Mouse (Mus musculus) ES-E14 (cell line): ENCODE measurements around the gene Lamc2. TPM values are rescaled to one million over a fixed set of nuclear protein-coding genes. Genes with fewer than 3 reads are reported as not detected.
"Not testable (repeated sequence)": the region's sequence is repeated elsewhere in the genome, so short reads cannot be mapped to it uniquely, and the experiment has no call there.

Experiments
- DNase-seq: peaks from one replicate; pipeline ENCODE4 v3.0.0-alpha.2; 2013; ENCODE audit warnings: low read depth, low spot score
- H3K27ac ChIP-seq: 2 replicates; pipeline ENCODE4 v1.5.1; 2012; ENCODE audit warnings: low read depth, mild to moderate bottlenecking, low read length, moderate library complexity, mixed read lengths; ENCODE audit not compliant: poor library complexity, insufficient read depth, severe bottlenecking
- H3K36me3 ChIP-seq: 2 replicates; pipeline ENCODE4 v1.6.1; 2012; ENCODE audit warnings: mild to moderate bottlenecking, low read length, moderate library complexity, mixed read lengths; ENCODE audit not compliant: control insufficient read depth, poor library complexity, insufficient read depth, severe bottlenecking
- H3K4me1 ChIP-seq, 2 experiments: fragments of 150-350 bp in 1 of 2; sonication (generic) in 1 of 2; 2 replicates each; pipeline ENCODE4 v1.6.1; 2012; ENCODE audit warnings: low read length in 2 of 2, mild to moderate bottlenecking in 1 of 2, mixed read lengths in 1 of 2; ENCODE audit not compliant: control insufficient read depth in 2 of 2, insufficient read depth in 2 of 2, poor library complexity in 1 of 2
- H3K4me3 ChIP-seq, 2 experiments: fragments of 150-350 bp in 1 of 2; sonication (generic) in 1 of 2; 2 replicates each; pipeline ENCODE4 v1.5.1; 2012; ENCODE audit warnings: low read length in 2 of 2, low read depth in 1 of 2, mild to moderate bottlenecking in 1 of 2, mixed read lengths in 1 of 2; ENCODE audit not compliant: insufficient read depth in 1 of 2, poor library complexity in 1 of 2, severe bottlenecking in 1 of 2
- H3K9ac ChIP-seq: 2 replicates; pipeline ENCODE4 v1.6.1; 2012; ENCODE audit warnings: low read depth, mild to moderate bottlenecking, low read length, mixed read lengths; ENCODE audit not compliant: poor library complexity, insufficient read depth, severe bottlenecking
- H3K9me3 ChIP-seq: fragments of 150-350 bp; sonication (generic); 2 replicates; pipeline ENCODE4 v1.6.1; 2012; ENCODE audit warnings: low read depth, mild to moderate bottlenecking, low read length; ENCODE audit not compliant: control insufficient read depth, insufficient read depth
- CHD2 ChIP-seq: IDR thresholded peaks from 2 replicates; pipeline ENCODE4 v1.6.1; 2014; ENCODE audit warnings: mild to moderate bottlenecking, low read depth, low read length, inconsistent platforms
- HCFC1 ChIP-seq: IDR thresholded peaks from 2 replicates; pipeline ENCODE4 v1.6.1; 2012; ENCODE audit warnings: low read length, inconsistent platforms, borderline replicate concordance; ENCODE audit not compliant: insufficient read depth
- MAFK ChIP-seq: IDR thresholded peaks from 2 replicates; pipeline ENCODE4 v1.6.1; 2014; ENCODE audit warnings: mild to moderate bottlenecking, low read depth, low read length, inconsistent platforms; ENCODE audit not compliant: insufficient read depth
- ZC3H11A ChIP-seq: IDR thresholded peaks from 2 replicates; pipeline ENCODE4 v1.6.1; 2012; ENCODE audit warnings: low read depth, mild to moderate bottlenecking, inconsistent platforms, low read length, borderline replicate concordance
- ZNF384 ChIP-seq: IDR thresholded peaks from 2 replicates; pipeline ENCODE4 v1.6.1; 2012; ENCODE audit warnings: low read depth, low read length, inconsistent platforms
- in situ Hi-C, 2 experiments: fragments of 600-800 bp; cut with MboI; formaldehyde crosslinking; loops; one replicate each; pipeline ENCODE4 v1.15.1; 2025; ENCODE audit warnings: low sequenced_read_pairs in 2 of 2, inconsistent platforms in 1 of 2; ENCODE audit not compliant: unreplicated experiment in 2 of 2
- total RNA-seq: library from RNA; depleted of rRNA; stranded (reverse); fragments of 300-350 nt; gene quantifications from 2 replicates; pipeline ENCODE4 v1.2.3, GENCODE M21; 2012

Lamc2 gene
- total RNA-seq, 1 experiment: 24.3 TPM

- Histone ChIP-seq H3K4me1 (peaks cover 6 to 17% of the 10 kb centered on the region in 2 experiments; a peak in 3 of 4 replicates), H3K36me3 (no peaks in the 10 kb centered on the region), H3K9me3 (no peaks in the 10 kb centered on the region), H3K9ac (no peak overlapping the region), H3K4me3 (no peak overlapping the region), H3K27ac (peak overlapping the region; percentile 8; the same call in 1 of the 2 replicates)
- in situ Hi-C loops: loop anchor here (25.0 kb wide), 1 partner anchor 297 kb away; no protein-coding TSS in a partner anchor
- no peak for DNase-seq
- TF ChIP-seq HCFC1 (no peak), ZC3H11A (no peak), ZNF384 (no peak), MAFK (no peak), CHD2 (no peak)
These were observed 102.1 kb downstream of the Lamc2 start for GRCm38 (mm10) chr1:153084191-153084590.

- not testable (repeated sequence) for H3K27ac ChIP-seq, DNase-seq, H3K9me3 ChIP-seq, H3K36me3 ChIP-seq
- Histone ChIP-seq H3K4me3 (peak overlapping the region; percentile 40 to 54), H3K9ac (peak overlapping the region; percentile 54; the same call in 1 of the 2 replicates), H3K4me1 (peaks cover 6 to 17% of the 10 kb centered on the region in 2 experiments; a peak in 3 of 4 replicates)
- in situ Hi-C loops: loop anchor here (25.0 kb wide), 1 partner anchor 296 kb away; no protein-coding TSS in a partner anchor
These were observed 103.0 kb downstream of the Lamc2 start for GRCm38 (mm10) chr1:153083233-153083632.

- Histone ChIP-seq H3K9ac (no peak overlapping the region), H3K36me3 (peaks cover 9% of the 10 kb centered on the region), H3K9me3 (no peaks in the 10 kb centered on the region), H3K27ac (no peak overlapping the region), H3K4me3 (no peak overlapping the region), H3K4me1 (peaks cover 0 to 5% of the 10 kb centered on the region in 2 experiments; a peak in 1 of 4 replicates)
- TF ChIP-seq HCFC1 (no peak), CHD2 (no peak), ZC3H11A (no peak), MAFK (no peak), ZNF384 (no peak)
- in situ Hi-C loops: loop anchor here (25.0 kb wide), 1 partner anchor 289 kb away; no protein-coding TSS in a partner anchor
- no peak for DNase-seq
These were observed 110.3 kb downstream of the Lamc2 start for GRCm38 (mm10) chr1:153075955-153076354.

- Histone ChIP-seq H3K9ac (no peak overlapping the region), H3K27ac (no peak overlapping the region), H3K36me3 (peaks cover 9% of the 10 kb centered on the region), H3K4me3 (no peak overlapping the region), H3K9me3 (no peaks in the 10 kb centered on the region), H3K4me1 (peaks cover 0 to 5% of the 10 kb centered on the region in 2 experiments; a peak in 1 of 4 replicates)
- TF ChIP-seq HCFC1 (no peak), CHD2 (no peak), MAFK (no peak), ZNF384 (no peak), ZC3H11A (no peak)
- no peak for DNase-seq
- in situ Hi-C loops: loop anchor here (25.0 kb wide), 1 partner anchor 288 kb away; no protein-coding TSS in a partner anchor
These were observed 111.0 kb downstream of the Lamc2 start for GRCm38 (mm10) chr1:153075087-153075736.
